Mouse (Mus musculus): ENCODE results near the gene Gm13757.
"Not testable (repeated sequence)": the region's sequence is repeated elsewhere in the genome, so short reads cannot be mapped to it uniquely, and the experiment has no call there.

Gm13757 gene

GRCm38 (mm10) chr2:88449031-88449430 is at the start of gene Gm13757:
Gm13757 (minus strand) TSS chr2:88449131.
- DNase-seq (ENCODE audit: low read depth, low spot score) = no peak

- no peak for DNase-seq (ENCODE audit: low read depth, low spot score)
These were observed 44.1 kb upstream of the Gm13757 start, which contains the start of gene Olfr1185-ps1 for GRCm38 (mm10) chr2:88493020-88493419. Olfr1185-ps1 (plus strand) TSS chr2:88493320.

- no peak for DNase-seq (ENCODE audit: low read depth, low spot score)
These were observed 34.4 kb upstream of the Gm13757 start, which contains the start of gene Olfr1184 for GRCm38 (mm10) chr2:88483298-88483697. Olfr1184 (plus strand) TSS chr2:88483598.

- DNase-seq (ENCODE audit: low read depth, low spot score) = not testable (repeated sequence)
These were observed 5.6 kb upstream of the Gm13757 start, which contains the start of gene Olfr1183 for GRCm38 (mm10) chr2:88454567-88454966. Olfr1183 (plus strand) TSS chr2:88454867.

- DNase-seq (ENCODE audit: low read depth, low spot score) = no peak
These were observed 22.9 kb downstream of the Gm13757 start, which contains the start of gene Olfr1181 for GRCm38 (mm10) chr2:88426071-88426470. Olfr1181 (minus strand) TSS chr2:88426171.

- DNase-seq (ENCODE audit: low read depth, low spot score) = no peak
These were observed 29.9 kb downstream of the Gm13757 start, which contains the start of gene Olfr1180 for GRCm38 (mm10) chr2:88419051-88419450. Olfr1180 (minus strand) TSS chr2:88419151.

GRCm38 (mm10) chr2:88406353-88406752 is 42.6 kb downstream of the Gm13757 start, which contains the start of gene Olfr1179:
Olfr1179 (minus strand) TSS chr2:88406453.
- DNase-seq (ENCODE audit: low read depth, low spot score) = no peak
